Mouse (Mus musculus) E14TG2a.4 (cell line): ENCODE results near the gene Dnajc6.

Source experiments
- CTCF ChIP-seq: conservative IDR thresholded peaks from 2 replicates; pipeline ENCODE4 v1.5.1; 2014; ENCODE audit warnings: low read length
- NANOG ChIP-seq: IDR thresholded peaks from 2 replicates; pipeline ENCODE4 v1.6.1; 2014; ENCODE audit warnings: borderline replicate concordance, low read length, mixed read lengths
- POU5F1 ChIP-seq: IDR thresholded peaks from 2 replicates; pipeline ENCODE4 v1.6.1; 2014; ENCODE audit warnings: low read length, borderline replicate concordance

GRCm38 (mm10) chr4:101508851-101509577 lies 12.6 kb downstream of the Dnajc6 start:
- TF ChIP-seq CTCF, result no peak
- TF ChIP-seq NANOG, result no peak
- TF ChIP-seq POU5F1, result no peak
